Mouse (Mus musculus) olfactory bulb, adult 2 months (tissue): ENCODE data around the gene Ccl27a. TPM values are rescaled to one million over a fixed set of nuclear protein-coding genes. Genes with fewer than 3 reads are reported as not detected.

Experiments used
- H3K27ac ChIP-seq: fragments of 200-500 bp; 2 replicates; pipeline ENCODE4 v1.5.1; 2012; ENCODE audit warnings: low read depth, low read length; ENCODE audit not compliant: insufficient read depth
- H3K4me1 ChIP-seq: fragments of 200-500 bp; 2 replicates; pipeline ENCODE4 v1.6.1; 2012; ENCODE audit warnings: low read length; ENCODE audit not compliant: control insufficient read depth, insufficient read depth
- H3K4me3 ChIP-seq: fragments of 200-500 bp; 2 replicates; pipeline ENCODE4 v1.5.1; 2012; ENCODE audit warnings: mild to moderate bottlenecking, low read depth, low read length, moderate library complexity; ENCODE audit not compliant: insufficient read depth
- CTCF ChIP-seq: fragments of 200-500 bp; IDR thresholded peaks from 2 replicates; pipeline ENCODE4 v1.5.1; 2012; ENCODE audit warnings: low read depth, mild to moderate bottlenecking, low read length, moderate library complexity; ENCODE audit not compliant: insufficient read depth
- POLR2A ChIP-seq: fragments of 200-500 bp; IDR thresholded peaks from 2 replicates; pipeline ENCODE4 v1.6.1; 2012; ENCODE audit warnings: mild to moderate bottlenecking, low read depth, low read length, moderate library complexity; ENCODE audit not compliant: insufficient read depth
- WGBS: fragments of 180-500 bp; shearing (Covaris S2); methylation state at CpG from one replicate; pipeline ENCODE4 v1.1.7; 2018; 5-methylcytosine and 5-hydroxymethylcytosine counted together
- polyA plus RNA-seq: library from polyadenylated mRNA; stranded (reverse); fragments of >200 nt; gene quantifications from 2 replicates; pipeline ENCODE4 v1.2.4, GENCODE M21; 2012; ENCODE audit warnings: low replicate concordance; ENCODE audit not compliant: missing spikeins, insufficient read depth, insufficient read length

Ccl27a gene
- polyA plus RNA-seq, 1 experiment: not detected

DNA sequence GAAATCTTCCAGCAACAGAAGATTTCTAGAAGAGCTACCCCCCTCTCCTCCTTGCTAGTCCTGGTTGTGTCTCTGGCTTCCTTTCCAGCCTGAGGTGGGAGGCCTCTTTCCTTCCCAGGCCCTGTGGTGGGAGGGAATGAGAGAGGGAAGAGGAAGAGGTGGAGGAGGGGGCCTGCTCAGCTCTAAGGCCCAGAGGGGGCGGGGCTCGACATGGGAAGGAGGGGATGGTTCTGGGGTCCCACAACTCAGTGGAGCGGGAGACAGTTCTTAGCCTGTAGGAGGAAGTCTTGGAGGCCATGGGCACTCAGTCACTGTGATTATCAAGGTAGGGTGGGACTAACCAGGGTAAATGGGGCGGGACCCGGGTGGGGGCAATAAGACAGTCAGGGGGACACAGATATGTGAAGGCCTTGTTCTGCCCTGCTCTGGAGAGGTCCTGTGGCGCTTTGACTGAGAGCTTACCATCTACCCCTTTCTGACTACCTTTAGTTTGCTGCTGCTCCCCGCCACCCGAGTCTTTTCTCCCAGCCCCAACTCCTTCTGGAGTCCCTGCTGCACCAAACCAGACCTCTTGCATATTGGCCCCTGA is 11.9 kb downstream of the Ccl27a start:
- no peak for TF ChIP-seq CTCF
- no peak for TF ChIP-seq POLR2A
- WGBS: 74% methylated on average over 8 of the region's 8 CpGs
- Histone ChIP-seq H3K27ac (no peak overlapping the region), H3K4me1 (peaks cover 24% of the 10 kb centered on the region), H3K4me3 (no peak overlapping the region)

- Histone ChIP-seq H3K27ac (no peak overlapping the region), H3K4me1 (peaks cover 24% of the 10 kb centered on the region), H3K4me3 (no peak overlapping the region)
- TF ChIP-seq POLR2A: no peak
- TF ChIP-seq CTCF: no peak
Observed at GRCm38 (mm10) chr4:41761680-41762079, 12.4 kb downstream of the Ccl27a start.

- no peak overlapping the region for H3K27ac ChIP-seq
- TF ChIP-seq CTCF: no peak
- no peak for TF ChIP-seq POLR2A
- no peak overlapping the region for H3K4me3 ChIP-seq
- H3K4me1 ChIP-seq: peaks cover 29% of the 10 kb centered on the region
- WGBS: 74% methylated on average over 4 of the region's 4 CpGs
Observed at GRCm38 (mm10) chr4:41760911-41761310, 13.1 kb downstream of the Ccl27a start.

- Histone ChIP-seq H3K27ac (no peak overlapping the region), H3K4me3 (peak overlapping the region; percentile 38), H3K4me1 (peaks cover 29% of the 10 kb centered on the region)
- TF ChIP-seq POLR2A: peak; percentile 22; the same call in 1 of the 2 replicates
- no peak for TF ChIP-seq CTCF
- 24% methylated on average over 15 of the region's 15 CpGs for WGBS
Observed at GRCm38 (mm10) chr4:41760288-41760721, 13.7 kb downstream of the Ccl27a start.

DNA sequence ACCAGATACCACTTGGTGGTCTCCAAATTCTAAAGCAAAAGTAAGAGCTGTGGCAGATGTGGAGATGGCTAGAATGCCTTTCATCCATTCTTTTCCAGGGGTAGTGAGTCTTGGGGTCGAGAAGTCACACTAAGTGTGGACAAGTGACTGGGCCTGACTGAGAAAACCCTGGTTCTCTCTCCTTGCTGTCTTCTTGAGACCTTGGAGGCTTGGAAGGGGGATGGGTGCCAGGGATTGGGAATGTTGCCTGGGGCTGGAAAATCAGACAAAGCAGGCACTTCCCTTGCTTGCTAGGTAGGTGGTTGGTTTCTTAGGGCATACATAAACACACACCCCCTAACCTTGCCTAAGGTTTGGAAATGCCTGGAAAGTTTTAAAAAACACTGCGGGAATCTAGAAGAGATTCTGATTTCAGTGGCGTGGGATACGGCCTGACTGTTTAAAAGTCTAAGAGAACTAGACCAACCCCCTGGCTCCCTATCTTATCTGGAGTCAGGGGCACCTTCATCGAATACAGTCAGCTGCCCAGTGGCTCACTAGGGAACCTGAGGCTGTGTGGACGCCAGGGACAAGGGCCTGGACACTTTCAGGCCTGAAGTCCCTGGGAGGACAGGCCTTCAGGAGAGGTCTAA is 14.3 kb downstream of the Ccl27a start:
- Histone ChIP-seq H3K27ac (no peak overlapping the region), H3K4me3 (no peak overlapping the region), H3K4me1 (peaks cover 32% of the 10 kb centered on the region)
- 68% methylated on average over 6 of the region's 6 CpGs for WGBS
- TF ChIP-seq CTCF (no peak), POLR2A (no peak)

GRCm38 (mm10) chr4:41759206-41759605 is 14.8 kb downstream of the Ccl27a start:
- Histone ChIP-seq H3K27ac (no peak overlapping the region), H3K4me3 (no peak overlapping the region), H3K4me1 (peaks cover 33% of the 10 kb centered on the region)
- TF ChIP-seq POLR2A: no peak
- TF ChIP-seq CTCF: no peak
- 67% methylated on average over 9 of the region's 9 CpGs for WGBS

GRCm38 (mm10) chr4:41758701-41759100 is 15.3 kb downstream of the Ccl27a start:
- H3K27ac ChIP-seq: no peak overlapping the region
- 92% methylated on average over 4 of the region's 4 CpGs for WGBS
- H3K4me1 ChIP-seq: peaks cover 33% of the 10 kb centered on the region
- TF ChIP-seq POLR2A: no peak
- no peak for TF ChIP-seq CTCF
- H3K4me3 ChIP-seq: no peak overlapping the region

- no peak overlapping the region for H3K27ac ChIP-seq
Observed at GRCm38 (mm10) chr4:41758021-41758420, 16.0 kb downstream of the Ccl27a start.

DNA sequence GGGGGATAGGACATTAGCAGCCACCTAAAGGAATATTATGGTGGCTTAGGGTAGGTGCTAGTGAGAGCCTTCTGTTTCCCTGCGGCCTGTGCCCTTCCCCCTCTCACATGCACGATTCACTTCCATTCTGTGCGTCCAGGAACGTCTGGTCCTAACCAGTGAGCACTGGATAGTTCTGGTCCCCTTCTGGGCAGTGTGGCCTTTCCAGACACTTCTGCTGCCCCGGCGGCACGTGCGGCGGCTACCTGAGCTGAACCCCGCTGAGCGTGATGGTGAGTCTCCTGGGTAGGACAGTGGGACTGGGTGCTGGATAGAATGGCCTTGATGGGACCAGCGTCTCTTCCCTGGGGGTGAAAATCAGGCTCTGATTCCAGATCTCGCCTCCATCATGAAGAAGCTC is 16.7 kb downstream of the Ccl27a start:
- H3K4me3 ChIP-seq: no peak overlapping the region
- 97% methylated on average over 13 of the region's 13 CpGs for WGBS

More at GRCm38 (mm10) chr4:41758021-41758420, 16.0 kb downstream of the Ccl27a start:
- 87% methylated on average over 11 of the region's 11 CpGs for WGBS
- peaks cover 33% of the 10 kb centered on the region for H3K4me1 ChIP-seq
- no peak for TF ChIP-seq POLR2A
- TF ChIP-seq CTCF: no peak
- no peak overlapping the region for H3K4me3 ChIP-seq

More for the DNA sequence above, 16.7 kb downstream of the Ccl27a start:
- Histone ChIP-seq H3K27ac (no peak overlapping the region), H3K4me1 (peaks cover 27% of the 10 kb centered on the region)
- TF ChIP-seq POLR2A (no peak), CTCF (no peak)
